Mouse (Mus musculus) megakaryocyte, embryonic 14.5 days (primary cell): ENCODE measurements around the gene Ddr2. TPM values are rescaled to one million over a fixed set of nuclear protein-coding genes. Genes with fewer than 3 reads are reported as not detected.

Source experiments
- H3K27me3 ChIP-seq: replicated peaks from 2 replicates; pipeline ENCODE3; 2012; ENCODE audit warnings: inconsistent platforms
- H3K36me3 ChIP-seq: replicated peaks from 2 replicates; pipeline ENCODE3; 2012; ENCODE audit warnings: low read length, inconsistent platforms, mixed read lengths
- H3K4me1 ChIP-seq: 2 replicates; pipeline ENCODE4 v1.6.1; 2012; ENCODE audit warnings: inconsistent platforms
- H3K4me3 ChIP-seq: replicated peaks from 2 replicates; pipeline ENCODE3; 2012; ENCODE audit warnings: moderate library complexity, mild to moderate bottlenecking, inconsistent platforms
- H3K9me3 ChIP-seq: 2 replicates; pipeline ENCODE4 v1.6.1; 2012; ENCODE audit warnings: inconsistent platforms
- FLI1 ChIP-seq: IDR thresholded peaks from 2 replicates; pipeline ENCODE4 v1.6.1; 2012; ENCODE audit warnings: low read length, inconsistent platforms, mixed read lengths
- GATA1 ChIP-seq: IDR thresholded peaks from 3 replicates; pipeline ENCODE4 v1.6.1; 2012; ENCODE audit warnings: mixed read lengths, low read length, inconsistent platforms, borderline replicate concordance
- polyA plus RNA-seq: library from polyadenylated mRNA; stranded (reverse); fragments of >175 nt; gene quantifications from 2 replicates; pipeline ENCODE4 v1.2.3, GENCODE M21; 2012; ENCODE audit warnings: low replicate concordance; ENCODE audit not compliant: insufficient read depth

The Ddr2 gene
- polyA plus RNA-seq, 1 experiment, result not detected

DNA sequence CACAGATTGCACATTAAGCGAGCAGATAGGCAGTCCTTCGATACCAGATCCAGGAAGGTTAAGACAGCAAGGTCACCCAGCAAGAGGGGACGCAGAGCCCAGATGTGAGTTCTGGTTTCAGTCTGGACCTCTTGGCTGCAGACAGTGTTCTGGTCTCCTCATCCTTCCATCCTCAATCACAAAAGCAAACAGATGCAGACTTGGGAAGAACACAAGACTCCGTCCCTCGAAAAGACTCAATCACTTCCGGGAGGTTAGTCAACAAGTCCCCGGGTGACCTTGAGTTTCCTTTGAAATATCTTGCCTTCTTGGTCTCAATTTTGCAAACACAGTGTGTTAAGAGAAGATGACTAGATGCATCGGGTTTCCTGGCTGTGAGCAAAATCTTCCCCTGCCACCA lies 45.6 kb downstream of the Ddr2 start:
- Histone ChIP-seq H3K4me1 (no peaks in the 10 kb centered on the region), H3K27me3 (peaks cover 5% of the 10 kb centered on the region), H3K9me3 (no peaks in the 10 kb centered on the region), H3K36me3 (no peaks in the 10 kb centered on the region), H3K4me3 (no peak overlapping the region)
- TF ChIP-seq GATA1 (no peak), FLI1 (no peak)

- Histone ChIP-seq H3K36me3 (no peaks in the 10 kb centered on the region), H3K27me3 (peaks cover 5% of the 10 kb centered on the region), H3K9me3 (no peaks in the 10 kb centered on the region), H3K4me1 (no peaks in the 10 kb centered on the region), H3K4me3 (no peak overlapping the region)
- TF ChIP-seq FLI1 (no peak), GATA1 (no peak)
These were observed 46.5 kb downstream of the Ddr2 start for GRCm38 (mm10) chr1:170064083-170064494.

- Histone ChIP-seq H3K9me3 (no peaks in the 10 kb centered on the region), H3K4me1 (no peaks in the 10 kb centered on the region), H3K36me3 (no peaks in the 10 kb centered on the region), H3K4me3 (no peak overlapping the region), H3K27me3 (peaks cover 5% of the 10 kb centered on the region)
- TF ChIP-seq FLI1 (no peak), GATA1 (no peak)
These were observed 50.3 kb downstream of the Ddr2 start for GRCm38 (mm10) chr1:170060214-170060613.

DNA sequence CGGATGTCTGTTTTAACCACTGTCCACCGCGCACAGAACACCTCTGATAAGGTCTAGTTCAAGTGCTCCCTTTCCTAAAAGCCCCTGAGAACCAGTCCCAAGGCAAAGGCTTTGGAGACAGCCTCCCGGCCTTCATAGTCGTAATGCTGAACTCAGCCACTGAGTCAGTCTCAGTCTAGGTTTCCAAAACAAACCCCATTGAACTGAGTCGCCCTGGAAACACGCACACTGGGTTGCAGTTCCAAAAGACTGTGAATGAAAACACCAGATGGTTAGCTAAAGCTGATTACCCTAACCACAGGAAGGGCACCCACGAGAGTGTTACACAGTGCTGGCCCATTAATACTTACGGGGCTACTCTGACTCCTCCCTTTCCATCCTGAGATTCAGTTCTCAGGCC lies 51.2 kb downstream of the Ddr2 start:
- TF ChIP-seq FLI1, result no peak
- no peak for TF ChIP-seq GATA1
- Histone ChIP-seq H3K4me3 (no peak overlapping the region), H3K4me1 (no peaks in the 10 kb centered on the region), H3K9me3 (no peaks in the 10 kb centered on the region), H3K36me3 (no peaks in the 10 kb centered on the region), H3K27me3 (peaks cover 5% of the 10 kb centered on the region)

GRCm38 (mm10) chr1:170058051-170058450 lies 52.5 kb downstream of the Ddr2 start:
- Histone ChIP-seq H3K4me1 (no peaks in the 10 kb centered on the region), H3K36me3 (no peaks in the 10 kb centered on the region), H3K27me3 (no peaks in the 10 kb centered on the region), H3K9me3 (no peaks in the 10 kb centered on the region), H3K4me3 (no peak overlapping the region)
- no peak for TF ChIP-seq GATA1

DNA sequence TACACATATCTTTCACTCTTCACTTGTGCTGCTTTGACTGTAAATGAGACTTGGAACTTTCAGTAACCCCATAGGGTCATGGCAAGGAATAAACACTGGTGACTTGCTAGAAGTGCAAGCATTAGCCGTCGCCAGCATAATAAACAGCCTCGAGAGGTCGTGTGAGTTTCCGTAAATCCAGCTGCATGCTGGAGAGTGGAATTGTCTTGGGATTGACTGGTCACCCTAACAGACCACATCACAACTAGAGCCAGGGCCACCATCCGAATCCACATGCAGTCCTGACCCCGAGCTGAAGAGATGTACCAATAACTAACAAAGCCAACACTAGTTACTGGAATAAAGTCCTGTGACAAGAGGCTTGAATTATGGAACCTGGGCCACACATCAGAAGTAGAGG lies 53.0 kb downstream of the Ddr2 start:
- Histone ChIP-seq H3K9me3 (no peaks in the 10 kb centered on the region), H3K27me3 (no peaks in the 10 kb centered on the region), H3K4me3 (no peak overlapping the region), H3K36me3 (no peaks in the 10 kb centered on the region), H3K4me1 (no peaks in the 10 kb centered on the region)
- TF ChIP-seq GATA1 (no peak), FLI1 (no peak)

DNA sequence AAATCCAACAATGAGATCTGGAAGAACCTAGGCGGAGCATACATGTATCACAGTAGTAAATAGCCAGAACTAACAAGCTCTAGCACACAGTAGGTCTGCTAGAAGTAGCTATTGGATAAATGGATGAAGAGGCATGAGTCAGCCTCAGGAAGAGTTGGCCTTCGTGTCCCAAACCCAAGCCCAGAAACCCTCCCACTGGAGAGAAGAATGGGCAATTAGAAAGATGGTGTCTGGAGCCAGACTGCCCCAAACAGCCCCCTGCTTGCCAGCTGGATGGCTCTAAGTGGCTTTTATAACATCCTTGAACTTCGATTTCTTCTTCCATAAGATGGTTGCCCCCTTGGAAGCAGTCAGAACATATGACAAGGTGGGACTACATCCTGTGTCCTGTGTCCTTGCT lies 53.6 kb downstream of the Ddr2 start:
- Histone ChIP-seq H3K4me3 (no peak overlapping the region), H3K36me3 (no peaks in the 10 kb centered on the region), H3K9me3 (no peaks in the 10 kb centered on the region), H3K4me1 (no peaks in the 10 kb centered on the region), H3K27me3 (no peaks in the 10 kb centered on the region)
- no peak for TF ChIP-seq FLI1
- no peak for TF ChIP-seq GATA1

- Histone ChIP-seq H3K27me3 (no peaks in the 10 kb centered on the region), H3K4me3 (no peak overlapping the region), H3K9me3 (no peaks in the 10 kb centered on the region), H3K36me3 (no peaks in the 10 kb centered on the region), H3K4me1 (no peaks in the 10 kb centered on the region)
- no peak for TF ChIP-seq FLI1
These were observed 54.3 kb downstream of the Ddr2 start for GRCm38 (mm10) chr1:170056214-170056613.

GRCm38 (mm10) chr1:170052469-170053065 lies 58.0 kb downstream of the Ddr2 start:
- Histone ChIP-seq H3K36me3 (no peaks in the 10 kb centered on the region), H3K4me1 (no peaks in the 10 kb centered on the region), H3K27me3 (peaks cover 2% of the 10 kb centered on the region), H3K9me3 (no peaks in the 10 kb centered on the region), H3K4me3 (no peak overlapping the region)
- TF ChIP-seq FLI1 (no peak), GATA1 (no peak)

- H3K9me3 ChIP-seq, result no peaks in the 10 kb centered on the region
- H3K4me1 ChIP-seq, result no peaks in the 10 kb centered on the region
- TF ChIP-seq FLI1 (no peak), GATA1 (no peak)
- peaks cover 2% of the 10 kb centered on the region for H3K27me3 ChIP-seq
- no peaks in the 10 kb centered on the region for H3K36me3 ChIP-seq
- H3K4me3 ChIP-seq, result no peak overlapping the region
These were observed 58.9 kb downstream of the Ddr2 start for GRCm38 (mm10) chr1:170051631-170052177.

DNA sequence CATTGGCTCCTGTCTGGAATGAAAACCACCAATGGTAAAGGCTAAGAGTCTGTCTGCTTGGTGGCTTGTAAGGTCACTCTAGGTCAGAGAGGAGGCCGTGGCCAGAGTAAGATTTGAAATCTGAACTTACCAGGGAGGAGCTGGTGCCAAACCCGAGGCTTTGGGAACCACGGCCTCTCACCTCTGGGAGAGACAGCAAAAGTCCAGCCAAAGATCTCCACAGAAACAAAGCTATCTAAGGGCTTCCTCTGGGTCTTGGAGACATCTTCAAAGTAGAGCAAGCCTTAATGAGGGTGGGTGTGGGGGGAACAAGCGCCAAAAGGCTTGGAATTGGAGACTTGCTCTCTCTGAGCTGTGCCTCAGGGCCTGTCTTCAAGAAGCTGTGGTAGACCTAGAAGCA lies 62.1 kb downstream of the Ddr2 start:
- no peak for TF ChIP-seq FLI1
- Histone ChIP-seq H3K36me3 (no peaks in the 10 kb centered on the region), H3K27me3 (peaks cover 2% of the 10 kb centered on the region), H3K4me1 (no peaks in the 10 kb centered on the region), H3K4me3 (no peak overlapping the region), H3K9me3 (no peaks in the 10 kb centered on the region)
